Mouse (Mus musculus): ENCODE measurements around the gene Dip2b.

The Dip2b gene

GRCm38 (mm10) chr15:100219396-100219795, 180.9 kb downstream of the Dip2b start:
- no peak for DNase-seq (ENCODE audit: low read depth)

GRCm38 (mm10) chr15:100220916-100221315, 182.5 kb downstream of the Dip2b start:
- no peak for DNase-seq (ENCODE audit: low read depth)

GRCm38 (mm10) chr15:100225381-100225780, 186.9 kb downstream of the Dip2b start:
- DNase-seq (ENCODE audit: low read depth): no peak

- DNase-seq (ENCODE audit: low read depth): no peak
These were observed 187.4 kb downstream of the Dip2b start for GRCm38 (mm10) chr15:100225891-100226290.

- peak; percentile 60 for DNase-seq (ENCODE audit: low read depth)
These were observed 188.7 kb downstream of the Dip2b start for GRCm38 (mm10) chr15:100227031-100227662.

- DNase-seq (ENCODE audit: low read depth): peak; percentile 79
These were observed 189.4 kb downstream of the Dip2b start, which contains the start of gene Atf1 for GRCm38 (mm10) chr15:100227663-100228534. Gene Atf1, plus strand, starts transcription at chr15:100227819.

GRCm38 (mm10) chr15:100228535-100229336, 190.3 kb downstream of the Dip2b start:
- no peak for DNase-seq (ENCODE audit: low read depth)

GRCm38 (mm10) chr15:100230655-100231054, 192.2 kb downstream of the Dip2b start:
- DNase-seq (ENCODE audit: low read depth): no peak

- DNase-seq (ENCODE audit: low read depth): no peak
These were observed 193.4 kb downstream of the Dip2b start for GRCm38 (mm10) chr15:100231616-100232525.

- no peak for DNase-seq (ENCODE audit: low read depth)
These were observed 196.9 kb downstream of the Dip2b start for GRCm38 (mm10) chr15:100235208-100235965.

GRCm38 (mm10) chr15:100236952-100237351, 198.5 kb downstream of the Dip2b start:
- no peak for DNase-seq (ENCODE audit: low read depth)

- DNase-seq (ENCODE audit: low read depth): no peak
These were observed 203.3 kb downstream of the Dip2b start for GRCm38 (mm10) chr15:100241780-100242179.

GRCm38 (mm10) chr15:100245951-100246350, 207.5 kb downstream of the Dip2b start:
- no peak for DNase-seq (ENCODE audit: low read depth)

- DNase-seq (ENCODE audit: low read depth): no peak
These were observed 208.8 kb downstream of the Dip2b start for GRCm38 (mm10) chr15:100247296-100247695.

GRCm38 (mm10) chr15:100248665-100249433, 210.4 kb downstream of the Dip2b start:
- DNase-seq (ENCODE audit: low read depth): no peak

- no peak for DNase-seq (ENCODE audit: low read depth)
These were observed 212.8 kb downstream of the Dip2b start for GRCm38 (mm10) chr15:100251153-100251780.

- DNase-seq (ENCODE audit: low read depth): no peak
These were observed 217.9 kb downstream of the Dip2b start for GRCm38 (mm10) chr15:100256386-100256785.

GRCm38 (mm10) chr15:100257305-100257704, 218.8 kb downstream of the Dip2b start:
- DNase-seq (ENCODE audit: low read depth): no peak
